Mouse (Mus musculus) MEL (cell line): Measurements from ENCODE around the gene Ermap. TPM values are rescaled to one million over a fixed set of nuclear protein-coding genes. Genes with fewer than 3 reads are reported as not detected.

ENCODE experiments used
- DNase-seq: peaks from one replicate; pipeline ENCODE4 v3.0.0; 2011; ENCODE audit warnings: low read depth, low spot score
- H3K27ac ChIP-seq: 2 replicates; pipeline ENCODE4 v1.5.1; 2012; ENCODE audit warnings: low read depth, mild to moderate bottlenecking, control low read depth, low read length, moderate library complexity; ENCODE audit not compliant: control insufficient read depth
- H3K27me3 ChIP-seq, 2 experiments: fragments of 150-350 bp in 1 of 2; sonication (generic) in 1 of 2; 2 replicates each; pipeline ENCODE4 v1.6.1; 2012; ENCODE audit warnings: low read length in 2 of 2, mild to moderate bottlenecking in 2 of 2, improper control_type of control experiment in 1 of 2, moderate library complexity in 1 of 2; ENCODE audit not compliant: insufficient read depth in 2 of 2, control insufficient read depth in 1 of 2
- H3K36me3 ChIP-seq, 2 experiments: 2 replicates each; pipeline ENCODE4 v1.6.1; 2012 to 2014; ENCODE audit warnings: low read length in 2 of 2, improper control_type of control experiment in 1 of 2, inconsistent platforms in 1 of 2, mild to moderate bottlenecking in 1 of 2; ENCODE audit not compliant: insufficient read depth in 2 of 2, control insufficient read depth in 1 of 2
- H3K4me1 ChIP-seq, 2 experiments: fragments of 150-350 bp in 1 of 2; sonication (generic) in 1 of 2; 2 replicates each; pipeline ENCODE4 v1.6.1; 2012; ENCODE audit warnings: low read length in 2 of 2, improper control_type of control experiment in 1 of 2, mild to moderate bottlenecking in 1 of 2; ENCODE audit not compliant: insufficient read depth in 2 of 2, control insufficient read depth in 1 of 2
- H3K4me3 ChIP-seq, 2 experiments: fragments of 150-350 bp in 1 of 2; sonication (generic) in 1 of 2; 2 replicates each; pipeline ENCODE4 v1.5.1; 2012; ENCODE audit warnings: low read depth in 2 of 2, low read length in 2 of 2, mild to moderate bottlenecking in 2 of 2, moderate library complexity in 2 of 2, control low read depth in 1 of 2, improper control_type of control experiment in 1 of 2; ENCODE audit not compliant: control insufficient read depth in 1 of 2, insufficient read depth in 1 of 2
- H3K79me2 ChIP-seq: 2 replicates; pipeline ENCODE4 v1.6.1; 2012; ENCODE audit warnings: mild to moderate bottlenecking, low read length, moderate library complexity; ENCODE audit not compliant: control insufficient read depth, poor library complexity, insufficient read depth
- H3K9ac ChIP-seq: 2 replicates; pipeline ENCODE4 v1.6.1; 2012; ENCODE audit warnings: low read depth, mild to moderate bottlenecking, control low read depth, low read length, moderate library complexity; ENCODE audit not compliant: control insufficient read depth, poor library complexity, severe bottlenecking
- H3K9me3 ChIP-seq: fragments of 150-350 bp; sonication (generic); replicated peaks from 2 replicates; pipeline ENCODE4 v1.6.1; 2012; ENCODE audit warnings: mild to moderate bottlenecking, low read length, improper control_type of control experiment, moderate library complexity; ENCODE audit not compliant: insufficient read depth
- BHLHE40 ChIP-seq: IDR thresholded peaks from 2 replicates; pipeline ENCODE4 v1.6.1; 2012; ENCODE audit warnings: low read depth, mild to moderate bottlenecking, inconsistent platforms, low read length, improper control_type of control experiment, borderline replicate concordance
- CTCF ChIP-seq, 3 experiments: IDR thresholded peaks in 2 of 3; conservative IDR thresholded peaks in 1 of 3; 2 replicates each; pipeline ENCODE4 v1.5.1; 2011 to 2012; ENCODE audit warnings: low read length in 3 of 3, low read depth in 2 of 3, mild to moderate bottlenecking in 2 of 3, improper control_type of control experiment in 1 of 3, inconsistent platforms in 1 of 3, mixed read lengths in 1 of 3, moderate library complexity in 1 of 3; ENCODE audit not compliant: control insufficient read depth in 1 of 3, insufficient read depth in 1 of 3, poor library complexity in 1 of 3, severe bottlenecking in 1 of 3
- E2F4 ChIP-seq: IDR thresholded peaks from 2 replicates; pipeline ENCODE4 v1.6.1; 2011; ENCODE audit warnings: low read depth, low read length, improper control_type of control experiment, borderline replicate concordance
- EP300 ChIP-seq, 2 experiments: IDR thresholded peaks; 2 replicates each; pipeline ENCODE4 v1.6.1; 2011; ENCODE audit warnings: improper control_type of control experiment in 2 of 2, low read length in 2 of 2, low read depth in 1 of 2, mild to moderate bottlenecking in 1 of 2
- ETS1 ChIP-seq: IDR thresholded peaks from 2 replicates; pipeline ENCODE4 v1.6.1; 2012; ENCODE audit warnings: low read depth, mild to moderate bottlenecking, inconsistent platforms, low read length, improper control_type of control experiment, moderate library complexity
- GABPA ChIP-seq: IDR thresholded peaks from 2 replicates; pipeline ENCODE4 v1.6.1; 2012; ENCODE audit warnings: low read depth, mild to moderate bottlenecking, inconsistent platforms, low read length, improper control_type of control experiment, moderate library complexity
- GATA1 ChIP-seq: IDR thresholded peaks from 2 replicates; pipeline ENCODE4 v1.6.1; 2011; ENCODE audit warnings: low read depth, low read length, improper control_type of control experiment
- HCFC1 ChIP-seq: IDR thresholded peaks from 2 replicates; pipeline ENCODE4 v1.6.1; 2012; ENCODE audit warnings: low read depth, mild to moderate bottlenecking, inconsistent platforms, low read length, improper control_type of control experiment, moderate library complexity
- MAFK ChIP-seq: IDR thresholded peaks from 2 replicates; pipeline ENCODE4 v1.6.1; 2011; ENCODE audit warnings: low read depth, mild to moderate bottlenecking, low read length, improper control_type of control experiment, borderline replicate concordance
- MAX ChIP-seq: IDR thresholded peaks from 2 replicates; pipeline ENCODE4 v1.6.1; 2011; ENCODE audit warnings: low read length, improper control_type of control experiment
- MXI1 ChIP-seq: IDR thresholded peaks from 2 replicates; pipeline ENCODE4 v1.6.1; 2011; ENCODE audit warnings: mild to moderate bottlenecking, low read depth, low read length, improper control_type of control experiment
- MYC ChIP-seq: IDR thresholded peaks from 2 replicates; pipeline ENCODE4 v1.6.1; 2011; ENCODE audit warnings: low read depth, mild to moderate bottlenecking, low read length, improper control_type of control experiment, moderate library complexity
- NELFE ChIP-seq: IDR thresholded peaks from 2 replicates; pipeline ENCODE4 v1.6.1; 2011; ENCODE audit warnings: low read depth, low read length, improper control_type of control experiment
- NRF1 ChIP-seq: IDR thresholded peaks from 2 replicates; pipeline ENCODE4 v1.6.1; 2014; ENCODE audit warnings: low read depth, mild to moderate bottlenecking, inconsistent platforms, low read length, improper control_type of control experiment, moderate library complexity; ENCODE audit not compliant: poor library complexity, insufficient read depth, severe bottlenecking
- POLR2A ChIP-seq, 2 experiments: IDR thresholded peaks; 2 replicates each; pipeline ENCODE4 v1.6.1; 2011 to 2012; ENCODE audit warnings: low read length in 2 of 2, mild to moderate bottlenecking in 2 of 2, control low read depth in 1 of 2, improper control_type of control experiment in 1 of 2, low read depth in 1 of 2, moderate library complexity in 1 of 2; ENCODE audit not compliant: control insufficient read depth in 1 of 2, insufficient read depth in 1 of 2, poor library complexity in 1 of 2
- POLR2AphosphoS2 ChIP-seq: IDR thresholded peaks from 2 replicates; pipeline ENCODE4 v1.6.1; 2011; ENCODE audit warnings: low read length, improper control_type of control experiment
- RAD21 ChIP-seq: IDR thresholded peaks from 2 replicates; pipeline ENCODE4 v1.6.1; 2011; ENCODE audit warnings: mild to moderate bottlenecking, low read depth, low read length, improper control_type of control experiment
- SIN3A ChIP-seq: IDR thresholded peaks from 2 replicates; pipeline ENCODE4 v1.6.1; 2012; ENCODE audit warnings: low read length, improper control_type of control experiment, inconsistent platforms
- SMC3 ChIP-seq: IDR thresholded peaks from 2 replicates; pipeline ENCODE4 v1.6.1; 2011; ENCODE audit warnings: low read depth, low read length, improper control_type of control experiment
- TAL1 ChIP-seq: IDR thresholded peaks from 2 replicates; pipeline ENCODE4 v1.6.1; 2012; ENCODE audit warnings: mild to moderate bottlenecking, inconsistent platforms, low read length, moderate library complexity, mixed read lengths
- TBP ChIP-seq: IDR thresholded peaks from 2 replicates; pipeline ENCODE4 v1.8.0; 2011; ENCODE audit warnings: low read depth, low read length, improper control_type of control experiment
- TCF12 ChIP-seq: IDR thresholded peaks from 2 replicates; pipeline ENCODE4 v1.6.1; 2014; ENCODE audit warnings: low read depth, mild to moderate bottlenecking, inconsistent platforms, low read length, improper control_type of control experiment, moderate library complexity
- USF1 ChIP-seq: IDR thresholded peaks from 2 replicates; pipeline ENCODE4 v1.6.1; 2014; ENCODE audit warnings: low read depth, mild to moderate bottlenecking, inconsistent platforms, low read length, improper control_type of control experiment, moderate library complexity
- ZMIZ1 ChIP-seq: IDR thresholded peaks from 2 replicates; pipeline ENCODE4 v1.6.1; 2012; ENCODE audit warnings: low read depth, mild to moderate bottlenecking, inconsistent platforms, low read length, improper control_type of control experiment, moderate library complexity
- ZNF384 ChIP-seq: IDR thresholded peaks from 2 replicates; pipeline ENCODE4 v1.6.1; 2012; ENCODE audit warnings: low read depth, mild to moderate bottlenecking, inconsistent platforms, low read length, improper control_type of control experiment
- polyA plus RNA-seq, 2 experiments: library from polyadenylated mRNA; stranded (reverse) in 1 of 2; unstranded in 1 of 2; fragments of >175 nt in 1 of 2; fragments of >200 nt in 1 of 2; gene quantifications; 2 replicates each; pipeline versions ENCODE4 v1.2.1 to v1.2.4; 2012; ENCODE audit warnings: low replicate concordance in 2 of 2, low read depth in 1 of 2; ENCODE audit not compliant: insufficient read length in 2 of 2, insufficient read depth in 1 of 2, missing spikeins in 1 of 2
- total RNA-seq: library from RNA; depleted of rRNA; stranded (reverse); fragments of 300-350 nt; gene quantifications from 2 replicates; pipeline ENCODE4 v1.2.3, GENCODE M21; 2012

The Ermap gene
- total and polyA plus RNA-seq, 3 experiments = 44.1 to 247 (median 138) TPM

DNA sequence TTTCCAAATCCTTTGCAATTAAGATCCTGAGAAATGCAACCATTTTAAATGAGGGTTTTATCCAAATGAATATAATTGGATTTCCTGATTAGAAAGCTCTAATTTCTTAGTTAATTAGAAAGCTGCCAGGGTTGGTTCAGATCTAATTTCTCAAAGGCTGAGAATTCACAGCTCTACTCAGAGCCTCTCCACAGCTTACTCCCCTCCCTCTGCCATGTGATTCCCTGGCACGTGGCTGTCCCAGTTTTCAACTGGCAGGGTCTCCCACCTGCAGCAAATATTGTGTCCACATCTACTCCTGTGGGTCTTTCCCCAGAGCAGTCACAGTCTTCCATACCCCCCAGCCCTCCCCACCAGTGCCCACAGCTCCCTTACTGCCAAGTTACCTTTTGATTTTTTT lies 6.3 kb downstream of the Ermap start:
- TF ChIP-seq CTCF (IDR thresholded peaks at IDR 0.05 in 2 of 3, conservative IDR thresholded peaks at IDR 0.05 in 1 of 3; ENCODE audit: control insufficient read depth in 1 of 3, insufficient read depth in 1 of 3, low read depth in 2 of 3, low read length in 3 of 3, poor library complexity in 1 of 3, severe bottlenecking in 1 of 3) (no peak), POLR2AphosphoS2 (0 out of 2 replicates have a peak, but pooled peaks have one; percentile 17)
- DNase-seq = no peak
- peaks cover 4 to 48% of the 10 kb centered on the region in 2 experiments for H3K4me1 ChIP-seq
- H3K79me2 ChIP-seq = peaks cover 33% of the 10 kb centered on the region
- H3K9ac ChIP-seq = no peak overlapping the region
- no peaks in the 10 kb centered on the region for H3K27me3 ChIP-seq
- H3K36me3 ChIP-seq = peaks cover 20 to 62% of the 10 kb centered on the region in 2 experiments
- no peak overlapping the region for H3K4me3 ChIP-seq
- no peaks in the 10 kb centered on the region for H3K9me3 ChIP-seq
- H3K27ac ChIP-seq = no peak overlapping the region

- peak; percentile 52 for DNase-seq
- peaks cover 29 to 47% of the 10 kb centered on the region in 2 experiments for H3K36me3 ChIP-seq
Measured at GRCm38 (mm10) chr4:119181456-119181855, 8.4 kb downstream of the Ermap start.

DNA sequence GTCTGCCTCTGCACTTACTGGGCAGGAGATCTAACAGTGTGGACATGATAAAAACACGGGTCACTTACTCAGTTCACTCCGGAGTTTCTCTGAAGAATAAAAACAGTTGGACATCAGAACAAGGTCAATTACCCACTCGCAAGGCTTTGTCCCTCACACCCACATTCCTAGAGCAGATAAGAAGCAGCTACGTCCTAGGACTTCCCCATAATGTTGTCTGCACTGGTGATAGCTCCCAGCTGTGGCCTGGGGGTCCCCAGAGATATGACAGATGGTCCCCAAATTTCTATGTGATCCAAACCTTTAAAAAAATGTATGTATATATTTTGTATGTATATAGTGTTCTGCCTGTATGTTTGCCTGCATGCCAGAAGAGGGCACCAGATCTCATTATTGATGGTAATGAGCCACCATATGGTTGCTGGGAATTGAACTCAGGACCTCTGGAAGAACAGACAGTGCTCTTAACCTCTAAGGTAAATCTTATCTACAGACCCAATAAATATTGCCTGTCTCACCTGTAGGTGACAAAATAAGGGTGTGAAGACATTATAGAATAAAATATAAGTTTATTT lies 9.6 kb downstream of the Ermap start:
- Histone ChIP-seq H3K9ac (no peak overlapping the region), H3K27ac (no peak overlapping the region), H3K4me3 (no peak overlapping the region), H3K9me3 (no peaks in the 10 kb centered on the region)
- peak; percentile 67 for TF ChIP-seq TCF12
- peak; percentile 69; the same call in 1 of the 2 replicates for TF ChIP-seq ETS1
- peak; percentile 42 for TF ChIP-seq SMC3
- TF ChIP-seq POLR2A (IDR thresholded peaks at IDR 0.05; ENCODE audit: control insufficient read depth in 1 of 2, insufficient read depth in 1 of 2, low read depth in 1 of 2, low read length in 2 of 2, poor library complexity in 1 of 2) = peak in 1 of 2 experiments; percentile 39; a peak in 2 of 4 replicates
- peak; percentile 29 for TF ChIP-seq RAD21
- 0 out of 2 replicates have a peak, but pooled peaks have one; percentile 17 for TF ChIP-seq MXI1
- TF ChIP-seq GATA1 = peak; percentile 74
- TF ChIP-seq MAFK = no peak
- no peak for TF ChIP-seq USF1
- TF ChIP-seq MYC = 0 out of 2 replicates have a peak, but pooled peaks have one; percentile 30
- TF ChIP-seq EP300 (IDR thresholded peaks at IDR 0.05; ENCODE audit: low read depth in 1 of 2, low read length in 2 of 2) = peak; percentile 55 to 70; a peak in 3 of 4 replicates
- peak; percentile 69; the same call in 1 of the 2 replicates for TF ChIP-seq SIN3A
- peak; percentile 61 for TF ChIP-seq TAL1
- TF ChIP-seq POLR2AphosphoS2 = peak; percentile 81
- TF ChIP-seq HCFC1 = no peak
- TF ChIP-seq CTCF (IDR thresholded peaks at IDR 0.05 in 2 of 3, conservative IDR thresholded peaks at IDR 0.05 in 1 of 3; ENCODE audit: control insufficient read depth in 1 of 3, insufficient read depth in 1 of 3, low read depth in 2 of 3, low read length in 3 of 3, poor library complexity in 1 of 3, severe bottlenecking in 1 of 3) = peak in 2 of 3 experiments; percentile 43 to 53; a peak in 4 of 6 replicates
- TF ChIP-seq ZNF384 = peak; percentile 41; the same call in 1 of the 2 replicates
- no peak for TF ChIP-seq TBP
- TF ChIP-seq GABPA = no peak
- TF ChIP-seq, all 39 proteins: peak for 14
- Histone ChIP-seq H3K4me1 (peaks cover 2 to 21% of the 10 kb centered on the region in 2 experiments; a peak in 3 of 4 replicates), H3K36me3 (peaks cover 28 to 34% of the 10 kb centered on the region in 2 experiments), H3K79me2 (peaks cover 3% of the 10 kb centered on the region; the same call in 1 of the 2 replicates), H3K27me3 (no peaks in the 10 kb centered on the region)
- DNase-seq = peak; percentile 64

More at GRCm38 (mm10) chr4:119181456-119181855, 8.4 kb downstream of the Ermap start:
- Histone ChIP-seq H3K9ac (no peak overlapping the region), H3K79me2 (peaks cover 15% of the 10 kb centered on the region), H3K27me3 (no peaks in the 10 kb centered on the region), H3K27ac (no peak overlapping the region), H3K4me3 (no peak overlapping the region), H3K4me1 (peaks cover 2 to 33% of the 10 kb centered on the region in 2 experiments; a peak in 3 of 4 replicates), H3K9me3 (no peaks in the 10 kb centered on the region)
- peak; percentile 90 for TF ChIP-seq MYC
- TF ChIP-seq BHLHE40 = peak; percentile 57; the same call in 1 of the 2 replicates
- 0 out of 2 replicates have a peak, but pooled peaks have one; percentile 39 for TF ChIP-seq SIN3A
- TF ChIP-seq ETS1 = no peak; the same call in 1 of the 2 replicates
- TF ChIP-seq ZMIZ1 = no peak
- no peak for TF ChIP-seq E2F4
- 0 out of 4 replicates have a peak, but pooled peaks of 1 of the 2 experiments have one; percentile 10 for TF ChIP-seq EP300 (IDR thresholded peaks at IDR 0.05; ENCODE audit: low read depth in 1 of 2, low read length in 2 of 2)
- TF ChIP-seq MXI1 = peak; percentile 87
- no peak for TF ChIP-seq RAD21
- no peak for TF ChIP-seq NRF1
- peak; percentile 76 for TF ChIP-seq MAX
- TF ChIP-seq NELFE = no peak
